8 mouse cellular contexts compared by ENCODE assay signal in the genomic region with DNA sequence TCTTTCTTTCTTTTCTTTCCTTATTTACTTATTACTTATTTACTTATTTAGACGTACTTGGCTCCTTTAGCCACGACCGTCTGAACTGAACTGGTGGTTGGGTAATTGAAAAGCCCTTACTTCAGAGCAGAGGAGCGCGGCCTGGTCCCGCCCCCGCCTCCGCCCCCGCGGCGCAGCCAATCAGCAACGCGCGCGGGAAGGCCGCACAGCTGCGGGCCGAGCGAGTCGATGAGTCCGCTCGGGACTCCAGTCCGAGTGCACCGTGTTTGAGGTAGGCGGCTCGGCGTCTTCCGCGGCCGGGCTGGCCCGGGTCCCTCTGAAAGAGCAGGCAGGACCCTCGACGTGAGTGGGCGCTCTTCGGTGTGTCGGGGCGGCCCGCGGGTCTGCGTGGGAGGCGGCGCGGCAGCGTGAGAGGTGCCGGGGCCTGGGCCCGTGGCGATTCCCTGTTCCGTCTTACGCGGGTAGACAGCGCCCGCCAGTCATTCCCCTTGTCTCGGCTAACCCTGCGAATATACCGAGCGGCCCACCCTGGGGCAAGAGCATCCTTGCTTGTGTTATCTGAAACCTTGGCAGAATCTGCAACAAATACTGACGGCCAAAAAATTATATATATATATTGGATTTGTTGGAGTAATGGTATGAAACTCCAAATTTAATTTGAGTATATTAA. TPM values are rescaled to one million over a fixed set of nuclear protein-coding genes. Genes with fewer than 3 reads are reported as not detected.
DNase-seq lines count a peak whose midpoint lies in the region; ATAC-seq and TF ChIP-seq lines count a peak whose summit lies in the region.

A gene (plus strand): TSS at position 204 of the 670 bp plus-strand sequence.

- POLR2A ChIA-PET in Patski (lab: Charles Lee): interaction anchor here (1.4 to 1.5 kb wide), 2 partner anchors 10 to 193 kb away, joined by 3 to 4 read pairs; no protein-coding TSS in a partner anchor

- in situ Hi-C loops in Patski (cut with MboI; ENCODE audit: low pct_unique_long_range_greater_than_20kb): no loop called here

- DNase-seq in Patski (ENCODE audit: low read depth, low spot score): peak; percentile 77
- DNase-seq in cerebellum, postnatal 14 days: peak; percentile 96 to 98
- DNase-seq in frontal cortex, postnatal 14 days (ENCODE audit: low spot score in 2 of 2): peak; percentile 89 to 94
- peak; percentile 90 to 93 for DNase-seq in layer of hippocampus, postnatal 25 days (ENCODE audit: extremely low spot score in 1 of 2, low spot score in 1 of 2)
- DNase-seq in lung, postnatal 25 days (ENCODE audit: low spot score): peak; percentile 96
- peak; percentile 95 for DNase-seq in retina, embryonic 14.5 days (ENCODE audit: low spot score)
- peak; percentile 97 for DNase-seq in thymus, postnatal 4 days

- peak within 1 kb of the TSS; percentile 66 for H3K4me2 ChIP-seq in hindbrain, embryonic 13.5 days

- no peaks in the 10 kb centered on the region for H3K9me3 ChIP-seq in hindbrain, embryonic 13.5 days

- H3K9ac ChIP-seq in hindbrain, embryonic 13.5 days: peak within 1 kb of the TSS; percentile 88

- no peaks in the 10 kb centered on the region for H3K27me3 ChIP-seq in Patski
- no peaks in the 10 kb centered on the region for H3K27me3 ChIP-seq in hindbrain, embryonic 13.5 days

- ATAC-seq in Patski: peak; percentile 95
- peak; percentile 96 for ATAC-seq in hindbrain, embryonic 13.5 days (ENCODE audit: low FRiP score)

- H3K4me1 ChIP-seq in hindbrain, embryonic 13.5 days (replicated peaks): peaks cover 13% of the 10 kb centered on the region

- CTCF ChIA-PET in Patski (lab: Charles Lee): no interaction called here

- no peaks in the 10 kb centered on the region for H3K36me3 ChIP-seq in hindbrain, embryonic 13.5 days

- no peak for TF ChIP-seq CTCF in Patski (IDR thresholded peaks at IDR 0.05)

- H3K4me3 ChIP-seq in hindbrain, embryonic 13.5 days: peak within 1 kb of the TSS; percentile 82

- H3K27ac ChIP-seq in hindbrain, embryonic 13.5 days: peak within 1 kb of the TSS; percentile 90

- WGBS in hindbrain, embryonic 13.5 days: under 1% methylated on average over 57 of the region's 57 CpGs

RNA-seq across cellular contexts. Expression of the gene that starts here (rescaled TPM):
- 74.3 TPM for polyA plus RNA-seq in Patski (2021)
- 50.5 and 50.8 TPM in 2 replicates for polyA plus RNA-seq in hindbrain, embryonic 13.5 days (2015; fragmentation: Nextera tagmentation; extraction: Ambion mirVana)
- total RNA-seq in layer of hippocampus, postnatal 25 days (2021): 10 to 100 TPM; 27.0 to 31.0 TPM

Comparison
In these comparisons a context has a peak if more than half of its experiments do, and no peak if none do; other contexts are left out.
1. Peak in every context shown above with its lines: DNase-seq, ATAC-seq, H3K4me3 ChIP-seq and H3K27ac ChIP-seq.